Mouse (Mus musculus) MN1 (cell line): ENCODE data around the gene Fubp3.

Source experiments
- DNase-seq: peaks from one replicate; pipeline ENCODE4 v3.0.0-alpha.2; 2016; ENCODE audit warnings: low spot score

Gene Fubp3

DNA sequence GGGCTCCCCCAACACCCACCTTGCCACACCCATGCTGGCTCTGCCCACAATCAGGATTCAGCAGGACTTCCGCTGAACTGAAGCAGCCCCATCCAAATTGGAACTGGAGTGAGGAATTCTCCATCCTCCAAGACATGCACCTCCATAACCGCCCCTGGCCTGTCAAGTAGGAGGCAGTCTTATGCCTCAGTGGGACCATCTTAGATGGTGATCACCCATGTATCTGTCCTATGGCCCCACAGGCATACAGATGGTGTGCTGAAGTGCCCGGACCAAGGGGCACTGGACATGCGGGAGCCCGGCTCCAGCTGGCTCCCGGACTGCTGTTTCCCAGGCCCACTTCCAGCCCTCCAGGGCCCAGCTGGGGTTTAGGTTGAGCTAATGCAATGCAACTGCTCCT lies 46.8 kb downstream of the Fubp3 start:
- peak; percentile 52 for DNase-seq

DNA sequence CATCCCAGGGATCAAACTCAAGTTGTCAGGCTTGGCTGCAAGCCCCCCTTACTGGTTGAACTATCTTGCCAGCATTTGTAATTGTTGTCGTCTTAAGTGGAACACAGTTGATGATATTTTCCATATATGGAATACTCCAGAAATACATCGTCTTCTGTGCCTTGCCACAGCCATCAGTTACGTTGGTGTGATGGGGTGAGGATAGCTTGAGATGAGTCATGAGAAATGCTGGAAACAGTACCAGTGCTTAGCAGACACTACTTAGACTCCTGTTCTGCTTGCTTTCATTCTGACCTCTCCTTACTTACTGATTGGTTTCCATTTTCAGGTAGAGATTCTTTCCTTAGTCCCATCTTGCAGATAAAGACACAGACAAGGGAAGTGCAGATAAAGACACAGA lies 61.1 kb downstream of the Fubp3 start:
- DNase-seq = no peak

DNA sequence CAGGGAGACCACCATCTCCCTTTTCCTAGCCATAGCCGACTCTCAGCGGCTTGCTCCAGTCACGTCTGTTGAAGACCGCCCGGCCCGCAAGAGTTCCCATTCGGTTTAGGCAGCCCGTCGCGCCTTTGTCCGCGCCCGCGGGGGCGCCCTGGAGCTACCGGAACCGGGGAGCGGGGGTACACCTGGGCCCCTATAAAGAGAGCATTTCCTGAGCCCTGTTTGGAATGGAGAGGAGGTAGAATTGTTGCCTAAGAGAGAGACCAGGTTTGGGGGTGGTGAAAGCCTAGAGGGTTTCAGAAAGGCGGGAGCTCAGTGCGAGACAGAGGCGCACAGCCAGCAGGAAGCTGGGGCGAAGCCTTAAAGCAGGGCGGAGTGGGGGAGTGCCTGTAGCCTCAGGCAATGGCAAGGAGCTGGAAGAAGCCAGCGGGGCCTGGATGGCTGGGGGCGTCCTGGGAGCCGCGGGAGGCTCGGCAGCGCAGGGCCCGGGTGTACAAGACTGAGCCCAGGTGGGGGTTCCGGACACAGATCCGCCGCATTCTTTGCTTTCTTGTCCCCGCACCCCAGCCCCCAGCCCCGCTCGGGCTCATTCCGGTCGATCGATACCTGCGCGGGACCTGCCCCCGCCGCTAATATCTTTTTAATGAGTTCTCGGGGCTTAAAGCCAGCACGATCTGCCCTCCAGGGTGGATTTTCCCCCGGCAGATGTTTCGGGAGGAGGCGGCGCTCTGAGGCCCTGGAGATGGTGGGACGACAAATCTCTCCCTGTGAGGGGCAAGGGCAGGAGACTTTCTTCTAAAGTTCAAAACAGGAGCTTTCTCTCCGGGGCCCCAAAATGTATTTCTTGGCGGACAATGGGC lies 63.1 kb downstream of the Fubp3 start:
- no peak for DNase-seq

DNA sequence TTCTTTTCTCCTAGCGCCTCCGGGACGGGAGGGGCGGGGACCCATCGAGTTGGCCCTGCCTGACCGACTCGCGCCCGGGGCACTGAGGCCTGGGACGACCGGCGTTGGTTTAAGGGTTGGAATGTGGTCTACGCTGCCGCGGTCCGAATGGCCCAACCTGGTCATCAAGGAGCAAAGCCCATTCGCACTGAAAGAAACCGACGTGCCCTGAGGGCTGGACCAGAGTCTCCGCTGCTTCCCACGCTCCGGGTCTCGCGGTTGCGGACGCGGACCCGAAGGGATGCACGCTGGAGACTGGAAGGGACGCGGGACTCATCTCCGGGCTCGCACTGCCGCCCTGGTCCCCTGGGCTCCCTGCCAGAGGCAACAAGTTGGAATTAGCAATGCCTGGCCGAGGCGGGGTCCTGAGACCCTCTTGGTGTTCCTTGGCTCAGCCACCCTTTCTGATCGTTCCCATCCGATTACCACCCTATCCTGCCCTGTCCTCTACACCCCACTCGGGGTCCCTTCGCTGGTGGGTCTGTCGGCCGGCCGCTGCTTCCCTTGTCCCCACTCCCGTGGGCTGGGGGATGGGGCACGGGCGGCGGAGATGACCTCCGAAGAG lies 63.8 kb downstream of the Fubp3 start:
- no peak for DNase-seq

DNA sequence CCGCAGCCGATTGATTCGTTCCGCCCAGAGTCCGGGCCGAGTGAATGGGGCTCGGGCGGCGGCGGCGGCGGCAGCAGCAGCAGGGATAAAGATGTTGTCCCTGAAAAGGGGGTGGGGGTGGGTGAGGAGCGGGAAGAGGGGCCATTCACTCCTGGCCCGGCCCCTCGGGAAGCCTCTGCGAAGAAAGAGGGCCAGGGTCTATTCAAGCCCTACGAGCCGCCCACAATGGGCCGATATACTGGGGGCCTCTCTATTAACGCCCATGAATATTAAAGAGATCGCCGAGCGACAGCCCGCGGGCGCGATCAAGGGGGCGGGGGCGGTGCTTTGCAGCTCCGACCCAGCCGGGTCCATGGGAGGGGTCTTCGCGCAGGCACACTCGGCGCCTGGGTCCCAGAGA lies 64.3 kb downstream of the Fubp3 start:
- DNase-seq = no peak

DNA sequence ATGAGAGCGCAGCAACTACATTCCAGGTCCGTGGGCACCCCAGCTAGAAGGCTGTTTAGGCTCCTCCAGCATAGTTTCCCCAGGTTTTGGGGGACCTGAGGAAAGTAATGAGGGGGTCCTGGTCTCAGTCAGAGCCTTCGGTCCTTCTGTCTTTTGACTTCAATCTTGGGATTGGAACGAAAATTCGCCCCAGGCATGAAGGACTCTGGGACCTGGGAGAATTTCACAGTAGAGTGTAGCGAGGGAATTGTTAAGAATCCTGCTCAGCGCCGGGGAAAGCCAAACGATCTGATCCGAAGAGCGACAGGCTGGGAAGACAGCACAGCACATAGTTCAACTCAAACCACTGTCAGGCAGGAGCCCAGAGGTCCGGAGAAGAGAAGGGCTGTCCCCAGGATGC lies 64.9 kb downstream of the Fubp3 start:
- DNase-seq = no peak

DNA sequence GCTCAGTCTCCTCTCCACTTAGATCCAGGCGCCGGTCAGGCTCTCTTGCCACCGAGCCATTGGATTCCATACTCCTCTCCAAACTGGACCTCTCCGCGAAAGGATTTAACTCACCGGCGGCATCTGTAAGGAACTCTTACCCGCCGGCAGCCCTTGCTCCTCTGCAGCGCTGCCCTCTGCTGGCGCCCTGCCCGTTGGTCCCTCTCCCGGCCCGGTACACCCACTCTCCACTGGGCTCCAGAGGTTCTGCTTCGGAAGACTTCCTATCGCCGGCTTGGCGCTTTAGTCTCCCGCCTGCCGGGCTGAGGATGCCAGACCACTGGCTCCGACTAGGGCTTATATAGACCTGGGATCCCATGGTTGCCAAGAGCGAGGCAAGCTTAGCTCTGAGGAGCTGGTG lies 65.4 kb downstream of the Fubp3 start:
- no peak for DNase-seq

DNA sequence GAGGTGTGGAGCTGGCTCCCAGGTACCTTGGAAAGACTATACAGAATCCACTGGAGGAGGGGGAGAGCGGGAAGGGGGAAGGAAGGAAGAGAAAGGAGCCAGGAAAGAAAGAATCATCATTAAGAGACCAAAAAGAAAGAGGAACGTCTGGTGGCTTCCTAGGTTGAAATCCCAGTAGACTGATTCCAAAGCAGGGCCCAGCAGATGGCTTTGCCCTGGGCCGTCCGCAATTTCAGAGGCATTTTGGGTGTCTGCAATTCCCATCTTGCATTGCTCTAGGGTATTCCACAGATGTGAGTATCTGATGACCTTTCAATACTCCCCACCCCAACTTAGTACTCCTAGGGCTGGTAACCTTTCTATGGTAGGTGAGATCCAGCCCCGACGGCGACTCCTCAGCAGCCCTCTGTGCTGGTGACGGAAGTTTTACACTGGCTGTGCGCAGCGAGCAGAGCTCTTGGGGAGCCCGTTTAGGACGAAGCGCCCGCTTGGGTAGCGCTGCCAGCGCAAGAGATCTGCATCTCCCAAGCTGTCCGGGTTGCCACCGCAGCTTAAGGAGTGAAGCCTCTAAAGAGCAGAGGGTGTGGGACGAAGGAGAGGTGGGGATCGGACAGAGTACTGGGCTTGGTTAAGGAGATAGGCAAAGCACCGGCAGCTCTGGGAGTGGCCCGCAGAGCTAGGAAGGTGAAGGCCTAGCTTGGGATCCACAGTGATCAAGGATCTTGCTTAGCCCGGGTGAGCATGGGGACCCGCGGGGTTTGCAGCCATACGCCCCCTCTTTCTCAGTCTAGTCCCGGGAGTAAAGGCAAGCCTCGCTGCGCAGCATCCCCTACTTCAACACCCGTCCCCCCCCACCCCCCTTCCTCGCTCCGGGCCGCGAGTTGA lies 66.4 kb downstream of the Fubp3 start:
- no peak for DNase-seq

DNA sequence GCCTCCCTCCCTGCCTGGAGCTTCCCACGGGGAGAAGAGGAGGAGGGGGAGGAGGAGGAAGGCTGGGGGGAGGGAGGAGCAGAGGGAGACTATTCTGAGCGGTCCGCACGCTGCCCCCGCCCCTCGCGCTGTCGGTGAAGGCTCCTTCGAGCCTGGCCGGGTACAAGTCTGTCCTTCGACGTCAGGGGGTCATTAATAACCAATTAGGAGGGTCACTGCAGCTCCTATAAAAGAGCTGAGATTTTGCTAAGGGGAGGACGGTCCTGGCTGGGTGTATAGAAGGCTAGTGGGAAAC lies 67.0 kb downstream of the Fubp3 start:
- DNase-seq = no peak

DNA sequence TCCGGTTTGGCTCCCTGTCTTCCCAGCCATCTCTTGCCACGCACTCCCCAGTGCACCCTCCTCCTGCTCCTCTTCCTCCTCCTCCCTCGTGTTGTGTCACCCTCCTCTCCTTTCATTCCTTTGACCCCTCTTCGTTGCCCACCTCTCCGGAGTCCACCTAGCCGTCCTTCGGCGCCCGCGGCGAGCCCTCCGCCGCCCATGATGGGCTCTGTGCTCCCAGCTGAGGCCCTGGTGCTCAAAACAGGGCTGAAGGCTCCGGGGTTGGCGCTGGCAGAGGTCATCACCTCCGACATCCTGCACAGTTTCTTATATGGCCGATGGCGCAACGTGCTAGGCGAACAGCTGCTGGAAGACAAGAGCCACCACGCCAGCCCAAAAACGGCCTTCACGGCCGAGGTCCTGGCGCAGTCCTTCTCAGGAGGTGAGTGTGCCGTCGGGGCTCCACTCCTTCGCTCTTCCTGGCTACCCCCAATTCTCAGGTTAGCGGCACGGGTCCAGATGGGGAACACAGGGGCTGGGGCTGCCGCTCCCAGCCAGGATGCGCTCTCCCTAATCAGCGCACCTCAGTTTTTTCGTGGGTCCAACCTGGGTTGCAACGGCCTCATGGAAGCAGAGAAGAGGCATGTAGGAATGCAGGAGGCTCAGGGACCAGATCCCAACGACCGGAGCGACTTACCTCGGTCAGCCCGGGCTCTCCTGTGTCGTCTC lies 67.6 kb downstream of the Fubp3 start, which contains the start of gene Prdm12:
TSS of gene Prdm12 (plus strand) at position 137 of the 708 bp plus-strand sequence.
- DNase-seq = no peak

DNA sequence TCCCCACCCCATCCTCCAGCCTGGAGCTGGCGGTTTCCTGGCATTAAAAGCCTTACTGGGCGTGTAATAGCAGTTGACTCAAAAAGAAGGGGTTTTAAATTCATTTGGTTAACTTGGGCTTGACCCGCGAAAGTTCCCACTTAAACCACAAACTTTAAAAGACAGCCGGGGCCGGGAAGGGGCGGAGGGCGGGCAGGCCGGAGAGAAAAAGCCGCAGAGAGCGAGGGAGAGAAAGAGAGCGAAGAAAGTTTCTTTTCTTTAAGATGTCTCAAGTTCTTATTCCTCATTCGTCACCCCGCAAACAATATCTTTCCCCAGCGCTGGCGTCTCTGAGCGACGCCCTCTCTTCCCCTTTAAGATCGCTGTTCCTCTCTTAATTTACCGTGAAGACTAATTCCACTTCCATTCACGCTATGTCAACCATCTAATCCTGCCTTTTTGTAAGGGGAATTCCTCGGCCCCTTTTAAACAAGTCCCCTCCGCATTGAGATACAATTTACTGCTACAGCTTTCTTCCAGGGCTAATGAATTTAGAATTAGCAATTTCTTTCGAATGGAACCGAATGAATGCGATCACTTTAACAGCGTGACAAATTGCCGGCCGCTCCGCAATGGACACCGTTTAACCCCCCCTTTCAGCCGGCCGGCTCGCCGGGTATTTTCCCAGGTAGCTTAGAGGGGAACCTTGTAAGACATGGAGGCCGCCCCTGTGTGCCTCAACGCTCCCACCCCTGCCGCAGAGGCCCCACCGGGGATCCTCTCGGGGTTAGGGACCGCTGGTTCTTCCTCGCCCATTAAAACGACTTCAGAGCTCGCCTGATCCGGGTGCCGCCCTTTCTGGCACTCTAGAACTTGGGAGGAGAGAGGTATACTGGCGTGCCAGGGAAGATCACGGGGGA lies 68.4 kb downstream of the Fubp3 start:
- DNase-seq = no peak

DNA sequence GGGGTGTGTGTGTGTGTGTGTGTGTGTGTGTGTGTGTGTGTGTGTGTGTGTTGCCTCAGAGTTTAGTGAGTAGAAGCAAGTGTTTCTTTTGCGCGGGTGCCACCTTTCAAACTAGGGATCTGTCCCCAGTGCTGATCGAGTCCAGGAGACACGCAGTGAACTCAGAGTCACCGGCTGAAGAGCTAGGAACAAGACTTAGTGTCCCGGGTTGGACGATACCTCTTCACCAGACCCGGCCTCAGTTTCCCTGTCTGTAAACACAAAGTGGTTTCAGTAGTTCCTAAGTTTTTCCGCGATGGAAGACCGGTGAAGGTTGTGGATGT lies 69.0 kb downstream of the Fubp3 start:
- DNase-seq = no peak

DNA sequence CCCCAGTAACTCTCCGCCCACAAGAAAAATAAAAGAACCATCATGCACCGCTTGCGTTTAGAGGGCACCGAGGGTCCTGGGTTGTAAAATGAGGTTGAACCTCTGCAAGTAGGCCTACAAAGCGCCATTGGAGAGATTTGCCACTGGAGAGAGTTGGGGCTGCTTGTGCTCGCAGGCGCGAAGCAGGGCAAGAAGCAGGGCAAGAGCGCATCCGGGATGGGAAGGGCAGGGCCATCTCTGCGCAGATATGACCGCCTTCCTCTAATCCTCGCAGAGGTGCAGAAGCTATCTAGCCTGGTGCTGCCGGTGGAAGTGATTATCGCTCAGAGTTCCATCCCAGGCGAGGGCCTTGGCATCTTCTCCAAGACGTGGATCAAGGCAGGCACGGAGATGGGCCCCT lies 69.5 kb downstream of the Fubp3 start:
- no peak for DNase-seq

DNA sequence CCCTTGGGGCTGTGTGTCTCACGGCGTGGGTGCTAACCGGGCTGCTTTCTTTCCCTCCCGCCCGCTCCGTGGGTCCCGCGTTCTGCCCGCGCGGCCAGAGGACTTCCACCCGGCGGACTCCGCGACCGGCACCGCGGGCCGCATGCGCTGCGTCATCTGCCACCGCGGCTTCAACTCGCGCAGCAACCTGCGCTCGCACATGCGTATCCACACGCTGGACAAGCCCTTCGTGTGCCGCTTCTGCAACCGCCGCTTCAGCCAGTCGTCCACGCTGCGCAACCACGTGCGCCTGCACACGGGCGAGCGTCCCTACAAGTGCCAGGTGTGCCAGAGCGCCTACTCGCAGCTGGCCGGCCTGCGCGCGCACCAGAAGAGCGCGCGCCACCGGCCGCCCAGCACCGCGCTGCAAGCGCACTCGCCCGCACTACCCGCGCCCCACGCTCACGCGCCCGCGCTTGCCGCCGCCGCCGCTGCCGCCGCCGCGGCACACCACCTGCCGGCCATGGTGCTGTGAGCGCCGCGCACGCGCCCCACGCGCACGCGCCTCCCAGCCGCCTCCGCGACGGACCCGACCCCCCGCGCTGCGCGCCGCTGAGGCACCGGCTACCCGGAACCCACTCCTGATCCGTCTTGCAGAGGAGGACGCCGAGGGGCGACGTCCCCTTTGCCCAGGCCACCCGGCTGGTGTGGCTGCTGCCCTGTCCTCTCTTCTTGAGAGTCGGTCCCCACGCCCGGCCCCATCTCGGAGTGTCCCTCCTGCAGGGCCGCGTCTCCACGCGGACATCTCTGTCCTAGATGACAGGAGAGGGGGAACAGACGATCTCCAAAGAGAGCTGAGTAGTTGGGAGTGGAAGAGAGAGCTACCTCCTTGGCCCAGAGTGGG lies 81.8 kb downstream of the Fubp3 start:
- DNase-seq = no peak

DNA sequence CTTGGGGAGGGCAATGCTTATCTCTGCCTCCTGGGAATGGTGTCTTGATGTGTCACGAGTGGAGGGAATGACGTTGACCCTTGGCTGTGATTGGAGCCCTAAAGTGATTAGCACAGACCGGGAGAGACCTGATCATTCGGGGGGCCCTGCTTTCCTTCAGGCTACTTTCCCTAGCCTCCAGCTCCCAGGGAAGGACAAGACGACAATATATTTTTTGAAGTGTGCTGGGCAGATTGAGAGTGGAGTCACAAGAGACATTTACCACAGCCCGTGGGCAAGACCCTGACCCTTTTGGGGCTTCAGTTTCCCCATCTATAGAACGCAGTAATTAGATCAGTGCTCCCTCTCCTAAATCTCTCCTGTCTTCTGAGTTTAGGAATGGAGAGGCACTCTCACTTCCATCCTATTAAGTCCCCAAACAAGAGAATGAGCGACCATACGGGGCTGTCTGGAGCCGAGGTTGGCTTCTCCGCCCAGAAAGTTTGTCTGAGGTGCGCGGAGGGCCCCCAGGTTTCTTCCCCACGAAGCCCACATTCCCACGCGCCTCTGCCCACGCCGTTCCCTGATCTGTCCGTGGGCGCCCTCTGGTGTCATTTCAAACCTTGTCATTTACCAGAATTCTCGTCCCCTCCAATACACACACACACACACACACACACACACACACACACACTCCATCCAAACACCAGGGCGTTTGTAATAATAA lies 82.6 kb downstream of the Fubp3 start:
- no peak for DNase-seq

DNA sequence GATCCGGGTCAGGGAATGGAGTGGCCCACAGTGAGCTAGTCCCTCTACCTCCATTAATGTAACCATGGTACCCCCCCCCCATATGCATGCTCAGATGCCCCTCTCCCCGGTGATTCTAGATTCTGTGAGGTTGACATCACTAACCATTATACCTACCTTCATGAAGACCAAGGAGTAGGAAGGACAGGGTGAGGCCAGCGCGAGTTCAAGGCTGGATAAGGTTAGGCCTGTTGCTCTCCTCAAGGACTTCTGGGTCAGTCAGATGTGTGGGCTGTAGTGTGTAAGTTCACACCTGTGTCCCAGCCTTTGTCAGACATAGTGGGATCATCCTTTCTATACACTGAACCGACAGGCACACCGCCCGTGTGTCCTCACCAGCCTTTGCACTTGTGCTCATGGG lies 83.9 kb downstream of the Fubp3 start:
- DNase-seq = no peak

DNA sequence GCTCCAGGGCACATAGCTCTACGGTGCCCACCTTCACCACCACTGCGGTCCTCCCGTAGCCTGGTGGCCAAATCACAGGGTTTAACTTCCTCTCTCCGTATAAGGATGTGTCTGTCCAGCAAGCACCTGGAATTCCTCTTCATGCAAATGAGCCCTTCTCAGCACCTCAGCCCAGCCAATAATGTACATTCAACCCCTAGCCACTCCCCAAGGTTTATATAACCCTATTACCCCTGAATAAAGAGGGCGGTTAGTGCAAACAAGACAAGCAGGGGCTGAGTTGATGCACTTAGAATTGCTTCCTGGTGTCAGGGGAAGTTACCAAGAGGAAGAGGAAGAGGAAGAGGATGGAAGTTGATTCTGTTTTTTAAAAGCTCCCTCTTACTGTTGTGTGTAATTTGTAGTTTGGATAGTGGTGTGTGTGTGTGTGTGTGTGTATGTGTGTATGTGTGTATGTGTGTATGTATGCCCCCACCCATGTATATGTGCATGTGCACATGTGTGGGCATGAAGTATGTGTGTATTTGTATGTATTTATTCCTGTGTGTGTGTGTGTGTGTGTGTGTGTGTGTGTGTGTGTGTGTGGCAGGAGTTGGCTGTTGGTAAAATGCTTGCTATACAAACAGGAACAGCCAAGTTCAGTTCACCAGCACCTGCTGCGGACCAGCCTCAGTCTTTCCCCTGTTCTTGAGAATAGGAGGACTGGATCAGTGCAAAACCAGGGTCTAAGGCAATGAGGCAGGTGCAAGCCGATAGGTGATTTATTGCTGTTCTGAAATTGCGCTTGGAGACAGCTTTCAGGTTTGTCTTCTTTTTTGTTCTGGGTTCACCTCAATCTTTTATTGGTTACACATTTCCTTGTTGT lies 90.7 kb downstream of the Fubp3 start:
- DNase-seq = no peak

DNA sequence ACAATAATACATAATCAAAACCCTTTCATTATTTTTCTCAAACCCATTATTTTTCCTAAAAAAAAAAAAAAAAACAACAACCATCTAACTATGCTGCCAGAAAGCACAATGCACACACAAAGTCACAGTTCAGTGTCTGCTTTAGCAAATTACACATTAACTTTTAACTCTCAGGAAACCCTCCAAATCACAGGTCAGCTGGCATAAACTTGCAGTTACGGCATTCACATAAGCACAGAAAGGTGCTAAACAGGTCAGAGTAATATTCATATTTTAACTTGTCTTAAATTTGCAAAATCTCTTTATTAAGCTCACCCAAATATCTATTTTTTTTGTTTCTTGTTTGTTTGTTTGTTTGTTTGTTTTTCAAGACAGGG lies 91.3 kb downstream of the Fubp3 start:
- no peak for DNase-seq
